Mouse (Mus musculus) small intestine, adult 2 months (tissue): ENCODE results near the gene Abtb1. TPM values are rescaled to one million over a fixed set of nuclear protein-coding genes. Genes with fewer than 3 reads are reported as not detected.

Experiments
- H3K27ac ChIP-seq: fragments of 200-500 bp; 2 replicates; pipeline ENCODE4 v1.5.1; 2012; ENCODE audit warnings: low read depth, low read length, control low read depth, inconsistent platforms; ENCODE audit not compliant: insufficient read depth
- H3K27me3 ChIP-seq: fragments of 200-500 bp; 2 replicates; pipeline ENCODE4 v1.6.1; 2012; ENCODE audit warnings: mild to moderate bottlenecking, moderate library complexity, low read length, inconsistent platforms; ENCODE audit not compliant: control insufficient read depth, insufficient read depth
- H3K36me3 ChIP-seq: fragments of 200-500 bp; 2 replicates; pipeline ENCODE4 v1.6.1; 2012; ENCODE audit warnings: mild to moderate bottlenecking, low read length, control low read depth, inconsistent platforms; ENCODE audit not compliant: control insufficient read depth, insufficient read depth
- H3K4me1 ChIP-seq: fragments of 200-500 bp; 2 replicates; pipeline ENCODE4 v1.6.1; 2012; ENCODE audit warnings: low read length, inconsistent platforms, mixed read lengths; ENCODE audit not compliant: control insufficient read depth, insufficient read depth, insufficient read length
- H3K4me3 ChIP-seq: fragments of 200-500 bp; 2 replicates; pipeline ENCODE4 v1.5.1; 2012; ENCODE audit warnings: low read depth, mild to moderate bottlenecking, control low read depth, inconsistent platforms, low read length, moderate library complexity
- CTCF ChIP-seq: fragments of 200-500 bp; IDR thresholded peaks from 2 replicates; pipeline ENCODE4 v1.5.1; 2012; ENCODE audit warnings: low read depth, mild to moderate bottlenecking, control low read depth, inconsistent platforms, low read length, moderate library complexity, mixed read lengths; ENCODE audit not compliant: insufficient replicate concordance, insufficient read length; ENCODE audit errors: extremely low read depth
- POLR2A ChIP-seq: fragments of 200-500 bp; IDR thresholded peaks from 2 replicates; pipeline ENCODE4 v1.6.1; 2012; ENCODE audit warnings: low read depth, mild to moderate bottlenecking, control low read depth, inconsistent platforms, low read length, moderate library complexity
- WGBS: fragments of 180-500 bp; shearing (Covaris S2); methylation state at CpG from one replicate; pipeline ENCODE4 v1.1.7; 2018; 5-methylcytosine and 5-hydroxymethylcytosine counted together
- polyA plus RNA-seq: library from polyadenylated mRNA; depleted of rRNA; stranded (reverse); fragments of >200 nt; gene quantifications from 2 replicates; pipeline ENCODE4 v1.2.3, GENCODE M21; 2012

Gene Abtb1
- polyA plus RNA-seq, 1 experiment: 68.7 TPM

DNA sequence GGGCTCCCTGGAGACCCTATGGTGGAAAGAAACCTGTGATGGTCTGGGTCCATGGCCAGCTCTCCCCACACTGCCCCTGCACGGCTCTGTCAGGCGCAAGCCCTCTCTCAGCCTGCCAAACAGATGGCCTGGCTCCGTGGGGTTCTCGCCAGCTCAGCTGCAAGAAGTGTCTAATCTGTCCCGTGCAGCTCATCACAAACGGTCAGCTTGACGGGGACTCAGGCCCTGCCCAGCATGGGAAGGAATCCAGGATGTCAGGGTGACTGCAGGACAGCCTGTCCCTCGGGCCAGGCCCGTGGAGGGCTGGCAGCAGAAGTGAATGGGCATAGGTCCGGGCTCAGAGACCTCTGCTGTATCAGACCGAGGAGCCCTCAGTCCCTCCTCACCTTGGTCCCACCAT lies 19.9 kb downstream of the Abtb1 start:
- Histone ChIP-seq H3K27me3 (no peaks in the 10 kb centered on the region), H3K4me1 (no peaks in the 10 kb centered on the region; the same call in 1 of the 2 replicates), H3K4me3 (no peak overlapping the region), H3K27ac (no peak overlapping the region), H3K36me3 (no peaks in the 10 kb centered on the region)
- WGBS: 77% methylated on average over 11 of the region's 11 CpGs
- TF ChIP-seq POLR2A: no peak
- TF ChIP-seq CTCF: no peak

DNA sequence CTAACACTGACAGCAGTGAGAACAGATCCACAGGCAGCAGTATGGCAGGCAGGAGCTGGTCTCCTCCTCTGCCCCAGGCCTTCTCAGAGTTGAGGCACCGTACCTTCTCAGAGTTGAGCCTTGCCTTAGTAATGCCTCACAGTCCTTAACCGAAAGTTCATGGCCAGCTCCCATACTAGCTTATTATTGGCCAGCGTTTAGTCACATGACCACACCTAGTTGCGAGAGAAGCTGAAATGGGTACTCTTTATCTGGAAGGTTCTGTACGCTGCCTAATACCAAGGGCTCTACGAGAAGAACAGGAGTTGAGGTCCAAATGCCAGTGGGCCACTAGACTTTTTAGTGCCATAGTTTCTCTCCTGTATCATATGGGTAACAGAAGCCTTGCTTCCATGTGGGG lies 20.5 kb downstream of the Abtb1 start:
- Histone ChIP-seq H3K36me3 (no peaks in the 10 kb centered on the region), H3K4me1 (no peaks in the 10 kb centered on the region; the same call in 1 of the 2 replicates), H3K4me3 (no peak overlapping the region), H3K27ac (no peak overlapping the region), H3K27me3 (no peaks in the 10 kb centered on the region)
- TF ChIP-seq CTCF (no peak), POLR2A (no peak)
- WGBS: 87% methylated on average over 6 of the region's 6 CpGs

DNA sequence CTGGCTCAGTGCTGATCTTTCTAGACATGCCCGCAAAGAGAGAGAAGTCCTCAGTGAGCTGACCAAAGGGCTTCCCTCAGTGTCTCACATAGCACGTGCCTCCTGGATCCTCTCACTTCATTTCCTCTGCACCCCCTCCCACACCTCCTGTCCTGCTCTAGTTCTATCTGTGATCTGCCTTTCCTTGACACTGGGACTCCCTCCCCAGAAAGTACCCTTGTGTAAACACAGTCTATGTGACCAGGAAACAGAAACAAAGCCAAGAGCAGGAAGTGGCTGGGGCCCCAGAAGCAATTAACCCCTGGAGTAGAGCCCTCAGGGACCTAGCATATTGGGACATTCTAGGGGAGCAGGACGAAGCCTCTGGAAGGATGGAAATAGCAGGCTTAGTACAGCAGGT lies 20.9 kb downstream of the Abtb1 start:
- Histone ChIP-seq H3K4me3 (no peak overlapping the region), H3K27ac (no peak overlapping the region), H3K27me3 (no peaks in the 10 kb centered on the region), H3K4me1 (no peaks in the 10 kb centered on the region; the same call in 1 of the 2 replicates), H3K36me3 (no peaks in the 10 kb centered on the region)
- no peak for TF ChIP-seq POLR2A
- TF ChIP-seq CTCF: no peak
- WGBS: 12% methylated on average over 3 of the region's 3 CpGs

DNA sequence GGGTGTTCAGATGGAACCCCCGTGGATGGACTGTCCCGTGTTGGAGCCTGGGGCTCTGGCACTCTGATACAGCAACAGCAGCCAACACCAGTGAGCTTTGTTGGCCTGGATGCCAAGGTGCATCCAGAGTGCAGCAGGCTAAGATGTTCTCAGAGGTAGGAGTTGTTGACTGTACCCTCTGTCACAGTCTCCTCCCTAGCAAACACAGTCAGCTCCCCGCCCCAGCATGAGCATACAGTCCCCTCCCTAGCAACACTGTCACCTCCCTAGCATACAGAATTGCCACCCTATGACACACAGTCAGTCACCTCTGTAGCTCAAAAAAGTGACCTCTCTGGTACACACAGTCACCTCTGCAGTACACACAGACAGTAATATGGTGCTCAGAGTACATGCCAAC lies 24.9 kb downstream of the Abtb1 start:
- H3K4me3 ChIP-seq: no peak overlapping the region
- 79% methylated on average over 3 of the region's 3 CpGs for WGBS
- H3K36me3 ChIP-seq: no peaks in the 10 kb centered on the region
- TF ChIP-seq POLR2A (no peak), CTCF (no peak)
- no peaks in the 10 kb centered on the region for H3K27me3 ChIP-seq
- no peak overlapping the region for H3K27ac ChIP-seq
- no peaks in the 10 kb centered on the region; the same call in 1 of the 2 replicates for H3K4me1 ChIP-seq

DNA sequence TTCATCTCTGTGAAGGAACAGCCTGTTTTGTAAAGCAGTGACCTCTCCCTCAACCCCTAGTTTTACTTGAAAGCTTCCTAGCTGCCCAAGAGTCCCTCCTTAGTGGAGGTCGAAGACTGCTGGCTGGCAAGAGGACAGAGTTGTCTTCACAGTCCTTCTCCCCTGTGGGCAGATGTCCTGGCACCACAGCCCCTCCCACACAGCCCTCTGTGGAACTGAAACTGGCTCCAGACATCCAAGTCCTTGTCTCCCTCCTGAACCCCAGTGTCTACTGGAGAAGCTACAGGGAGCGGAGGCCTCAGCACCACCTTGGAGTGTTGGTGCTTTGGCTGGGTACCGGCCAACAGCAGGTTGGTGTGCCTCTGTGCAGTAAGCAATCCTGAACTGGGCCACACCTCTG lies 26.3 kb downstream of the Abtb1 start:
- Histone ChIP-seq H3K27me3 (no peaks in the 10 kb centered on the region), H3K27ac (no peak overlapping the region), H3K4me1 (no peaks in the 10 kb centered on the region; the same call in 1 of the 2 replicates), H3K4me3 (no peak overlapping the region), H3K36me3 (no peaks in the 10 kb centered on the region)
- 85% methylated on average over 3 of the region's 3 CpGs for WGBS
- TF ChIP-seq POLR2A (no peak), CTCF (no peak)

DNA sequence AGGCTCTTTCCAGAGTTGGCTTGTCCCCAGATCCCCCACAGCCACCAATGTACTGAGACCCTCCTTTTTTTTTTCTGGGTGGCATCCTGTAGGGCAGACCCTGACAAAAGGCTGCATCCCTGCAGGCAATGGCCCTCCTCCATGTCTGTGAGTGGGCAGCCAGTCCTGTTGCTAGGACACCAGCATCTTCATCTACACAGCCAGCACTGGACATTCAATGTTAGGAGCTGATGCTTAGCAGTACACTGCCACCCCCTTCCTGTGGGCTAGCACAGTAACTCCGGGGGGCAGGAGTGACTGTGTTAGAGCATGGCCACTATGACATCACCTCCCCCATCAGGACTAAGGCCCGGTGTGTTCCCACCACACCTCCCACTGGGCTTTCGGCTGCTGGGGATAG lies 26.7 kb downstream of the Abtb1 start:
- no peak overlapping the region for H3K27ac ChIP-seq
- no peak overlapping the region for H3K4me3 ChIP-seq
- WGBS: 82% methylated on average over 3 of the region's 3 CpGs
- H3K4me1 ChIP-seq: no peaks in the 10 kb centered on the region; the same call in 1 of the 2 replicates
- no peak for TF ChIP-seq CTCF
- TF ChIP-seq POLR2A: no peak
- no peaks in the 10 kb centered on the region for H3K27me3 ChIP-seq
- H3K36me3 ChIP-seq: no peaks in the 10 kb centered on the region

DNA sequence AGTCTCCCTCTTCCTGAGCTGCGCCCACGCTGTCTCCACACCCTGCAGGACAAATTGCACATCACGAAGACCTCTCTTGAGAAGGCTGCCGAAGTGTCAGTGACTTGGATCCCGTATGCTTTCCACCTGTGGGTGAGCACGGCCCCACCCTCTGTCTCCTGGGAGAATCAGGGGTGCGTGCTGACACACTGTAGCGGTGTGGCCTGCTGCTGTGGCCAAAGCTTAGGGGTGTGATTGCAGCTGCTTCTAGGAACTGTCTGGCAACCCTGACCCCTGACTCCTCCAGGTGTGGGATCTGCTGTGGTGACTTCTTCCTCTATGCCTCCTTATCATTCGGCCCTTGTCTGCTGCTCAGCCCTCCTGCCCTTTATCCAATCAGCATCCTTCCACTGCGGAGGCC lies 28.0 kb downstream of the Abtb1 start:
- H3K27me3 ChIP-seq: no peaks in the 10 kb centered on the region
- TF ChIP-seq CTCF (no peak), POLR2A (no peak)
- no peak overlapping the region for H3K27ac ChIP-seq
- H3K36me3 ChIP-seq: no peaks in the 10 kb centered on the region
- H3K4me3 ChIP-seq: no peak overlapping the region
- WGBS: 76% methylated on average over 10 of the region's 10 CpGs
- no peaks in the 10 kb centered on the region; the same call in 1 of the 2 replicates for H3K4me1 ChIP-seq
